Mouse (Mus musculus): ENCODE results near the gene Trim44. TPM values are rescaled to one million over a fixed set of nuclear protein-coding genes. Genes with fewer than 3 reads are reported as not detected.

Gene Trim44
- 36.8 and 37.7 TPM in 2 replicates for polyA plus RNA-seq (2014; fragmentation: Nextera tagmentation; extraction: Ambion mirVana)

GRCm38 (mm10) chr2:102407363-102408184, at the start of gene Trim44:
Gene Trim44 (minus strand): TSS chr2:102407828.
- no peak within 1 kb of the TSS for H3K9ac ChIP-seq (replicated peaks; ENCODE audit: low read depth, low read length)
- H3K36me3 ChIP-seq (ENCODE audit: control insufficient read depth, insufficient read depth, low read length), result no peaks in the 10 kb centered on the region
- ATAC-seq (ENCODE audit: insufficient number of reproducible peaks, insufficient read depth, low FRiP score, low read depth), result peak; percentile 35; the same call in 1 of the 2 replicates
- H3K27ac ChIP-seq (ENCODE audit: low read length), result no peak within 1 kb of the TSS
- peaks cover 20% of the 10 kb centered on the region; the same call in 1 of the 2 replicates for H3K4me1 ChIP-seq (ENCODE audit: control insufficient read depth, insufficient read depth, low read length)
- no peak within 1 kb of the TSS; the same call in 1 of the 2 replicates for H3K4me3 ChIP-seq (ENCODE audit: low read depth, low read length)
- peak within 1 kb of the TSS; percentile 33 for H3K4me2 ChIP-seq (replicated peaks; ENCODE audit: low read depth, low read length)
- WGBS, result 18% methylated on average over 14 of the region's 14 CpGs
- H3K27me3 ChIP-seq (ENCODE audit: control insufficient read depth, insufficient read depth, low read length), result no peaks in the 10 kb centered on the region
- H3K9me3 ChIP-seq (ENCODE audit: control insufficient read depth, low read depth, low read length), result no peaks in the 10 kb centered on the region

- H3K4me3 ChIP-seq (ENCODE audit: low read depth, low read length), result no peak overlapping the region
- no peaks in the 10 kb centered on the region for H3K9me3 ChIP-seq (ENCODE audit: control insufficient read depth, low read depth, low read length)
- no peaks in the 10 kb centered on the region for H3K27me3 ChIP-seq (ENCODE audit: control insufficient read depth, insufficient read depth, low read length)
- no peak for ATAC-seq (ENCODE audit: insufficient number of reproducible peaks, insufficient read depth, low FRiP score, low read depth)
- H3K4me1 ChIP-seq (ENCODE audit: control insufficient read depth, insufficient read depth, low read length), result peaks cover 2% of the 10 kb centered on the region; the same call in 1 of the 2 replicates
- no peak overlapping the region for H3K4me2 ChIP-seq (replicated peaks; ENCODE audit: low read depth, low read length)
- H3K36me3 ChIP-seq (ENCODE audit: control insufficient read depth, insufficient read depth, low read length), result no peaks in the 10 kb centered on the region
- no peak overlapping the region for H3K27ac ChIP-seq (ENCODE audit: low read length)
- 69% methylated on average over 1 of the region's 1 CpGs for WGBS
- H3K9ac ChIP-seq (replicated peaks; ENCODE audit: low read depth, low read length), result no peak overlapping the region
These were observed 47.5 kb upstream of the Trim44 start for GRCm38 (mm10) chr2:102455126-102455525.

- peaks cover 8% of the 10 kb centered on the region; the same call in 1 of the 2 replicates for H3K4me1 ChIP-seq (ENCODE audit: control insufficient read depth, insufficient read depth, low read length)
- no peaks in the 10 kb centered on the region for H3K27me3 ChIP-seq (ENCODE audit: control insufficient read depth, insufficient read depth, low read length)
- WGBS, result 50% methylated on average over 3 of the region's 3 CpGs
- H3K9ac ChIP-seq (replicated peaks; ENCODE audit: low read depth, low read length), result no peak overlapping the region
- no peak overlapping the region for H3K4me3 ChIP-seq (ENCODE audit: low read depth, low read length)
- H3K4me2 ChIP-seq (replicated peaks; ENCODE audit: low read depth, low read length), result no peak overlapping the region
- no peak for ATAC-seq (ENCODE audit: insufficient number of reproducible peaks, insufficient read depth, low FRiP score, low read depth)
- no peak overlapping the region for H3K27ac ChIP-seq (ENCODE audit: low read length)
- no peaks in the 10 kb centered on the region for H3K9me3 ChIP-seq (ENCODE audit: control insufficient read depth, low read depth, low read length)
- H3K36me3 ChIP-seq (ENCODE audit: control insufficient read depth, insufficient read depth, low read length), result no peaks in the 10 kb centered on the region
These were observed 45.8 kb upstream of the Trim44 start for GRCm38 (mm10) chr2:102453447-102453846.

- WGBS, result under 1% methylated on average over 34 of the region's 49 CpGs
- H3K27ac ChIP-seq (ENCODE audit: low read length), result peak within 1 kb of the TSS; percentile 89
- peak; percentile 59 for ATAC-seq (ENCODE audit: insufficient number of reproducible peaks, insufficient read depth, low FRiP score, low read depth)
- H3K27me3 ChIP-seq (ENCODE audit: control insufficient read depth, insufficient read depth, low read length), result no peaks in the 10 kb centered on the region
- peak within 1 kb of the TSS; percentile 98 for H3K4me2 ChIP-seq (replicated peaks; ENCODE audit: low read depth, low read length)
- peak within 1 kb of the TSS; percentile 82 for H3K4me3 ChIP-seq (ENCODE audit: low read depth, low read length)
- peaks cover 8% of the 10 kb centered on the region; the same call in 1 of the 2 replicates for H3K4me1 ChIP-seq (ENCODE audit: control insufficient read depth, insufficient read depth, low read length)
- no peaks in the 10 kb centered on the region for H3K9me3 ChIP-seq (ENCODE audit: control insufficient read depth, low read depth, low read length)
- H3K9ac ChIP-seq (replicated peaks; ENCODE audit: low read depth, low read length), result peak within 1 kb of the TSS; percentile 88
- no peaks in the 10 kb centered on the region for H3K36me3 ChIP-seq (ENCODE audit: control insufficient read depth, insufficient read depth, low read length)
These were observed 44.3 kb upstream of the Trim44 start, which contains the start of gene Fjx1 for GRCm38 (mm10) chr2:102451671-102452549. Gene Fjx1 (minus strand): TSS chr2:102452499.

GRCm38 (mm10) chr2:102450761-102451670, 43.4 kb upstream of the Trim44 start:
- H3K9ac ChIP-seq (replicated peaks; ENCODE audit: low read depth, low read length), result peak overlapping the region; percentile 88
- no peaks in the 10 kb centered on the region for H3K9me3 ChIP-seq (ENCODE audit: control insufficient read depth, low read depth, low read length)
- ATAC-seq (ENCODE audit: insufficient number of reproducible peaks, insufficient read depth, low FRiP score, low read depth), result peak; percentile 42
- H3K27me3 ChIP-seq (ENCODE audit: control insufficient read depth, insufficient read depth, low read length), result no peaks in the 10 kb centered on the region
- peak overlapping the region; percentile 82 for H3K4me3 ChIP-seq (ENCODE audit: low read depth, low read length)
- peaks cover 8% of the 10 kb centered on the region; the same call in 1 of the 2 replicates for H3K4me1 ChIP-seq (ENCODE audit: control insufficient read depth, insufficient read depth, low read length)
- peak overlapping the region; percentile 89 for H3K27ac ChIP-seq (ENCODE audit: low read length)
- under 1% methylated on average over 105 of the region's 109 CpGs for WGBS
- H3K4me2 ChIP-seq (replicated peaks; ENCODE audit: low read depth, low read length), result peak overlapping the region; percentile 98
- no peaks in the 10 kb centered on the region for H3K36me3 ChIP-seq (ENCODE audit: control insufficient read depth, insufficient read depth, low read length)

- WGBS, result under 1% methylated on average over 43 of the region's 43 CpGs
- peak overlapping the region; percentile 88 for H3K9ac ChIP-seq (replicated peaks; ENCODE audit: low read depth, low read length)
These were observed 42.7 kb upstream of the Trim44 start for GRCm38 (mm10) chr2:102450248-102450760.

GRCm38 (mm10) chr2:102449630-102450247, 42.1 kb upstream of the Trim44 start:
- H3K4me2 ChIP-seq (replicated peaks; ENCODE audit: low read depth, low read length), result peak overlapping the region; percentile 98
- H3K27ac ChIP-seq (ENCODE audit: low read length), result peak overlapping the region; percentile 33; the same call in 1 of the 2 replicates
- peak overlapping the region; percentile 82 for H3K4me3 ChIP-seq (ENCODE audit: low read depth, low read length)
- WGBS, result 4% methylated on average over 17 of the region's 17 CpGs
- H3K4me1 ChIP-seq (ENCODE audit: control insufficient read depth, insufficient read depth, low read length), result peaks cover 8% of the 10 kb centered on the region; the same call in 1 of the 2 replicates
- no peaks in the 10 kb centered on the region for H3K27me3 ChIP-seq (ENCODE audit: control insufficient read depth, insufficient read depth, low read length)
- H3K9ac ChIP-seq (replicated peaks; ENCODE audit: low read depth, low read length), result peak overlapping the region; percentile 88; the same call in 1 of the 2 replicates
- no peaks in the 10 kb centered on the region for H3K9me3 ChIP-seq (ENCODE audit: control insufficient read depth, low read depth, low read length)
- ATAC-seq (ENCODE audit: insufficient number of reproducible peaks, insufficient read depth, low FRiP score, low read depth), result no peak
- no peaks in the 10 kb centered on the region for H3K36me3 ChIP-seq (ENCODE audit: control insufficient read depth, insufficient read depth, low read length)

More at GRCm38 (mm10) chr2:102450248-102450760, 42.7 kb upstream of the Trim44 start:
- peak; percentile 10; the same call in 1 of the 2 replicates for ATAC-seq (ENCODE audit: insufficient number of reproducible peaks, insufficient read depth, low FRiP score, low read depth)
- Histone ChIP-seq H3K4me3 (ENCODE audit: low read depth, low read length) (peak overlapping the region; percentile 82), H3K4me1 (ENCODE audit: control insufficient read depth, insufficient read depth, low read length) (peaks cover 8% of the 10 kb centered on the region; the same call in 1 of the 2 replicates), H3K4me2 (replicated peaks; ENCODE audit: low read depth, low read length) (peak overlapping the region; percentile 98), H3K9me3 (ENCODE audit: control insufficient read depth, low read depth, low read length) (no peaks in the 10 kb centered on the region), H3K27ac (ENCODE audit: low read length) (peak overlapping the region; percentile 33; the same call in 1 of the 2 replicates), H3K36me3 (ENCODE audit: control insufficient read depth, insufficient read depth, low read length) (no peaks in the 10 kb centered on the region), H3K27me3 (ENCODE audit: control insufficient read depth, insufficient read depth, low read length) (no peaks in the 10 kb centered on the region)
